Mouse (Mus musculus) embryonic facial prominence, embryonic 14.5 days (tissue): ENCODE results near the gene Rdh16. TPM values are rescaled to one million over a fixed set of nuclear protein-coding genes. Genes with fewer than 3 reads are reported as not detected.

ENCODE experiments used
- polyA plus RNA-seq: library from polyadenylated mRNA; unstranded; fragments of >200 nt; fragmentation: Nextera tagmentation; extraction: Ambion mirVana; gene quantifications from 2 replicates; pipeline ENCODE4 v1.2.1, GENCODE M21; 2014

The Rdh16 gene
- polyA plus RNA-seq, 1 experiment from 2014 or later: not detected

Other genes starting within 250 kb of the Rdh16 start
- gene Lrp1, start 180.0 kb upstream of the Rdh16 start, polyA plus RNA-seq: 137 and 145 TPM in 2 replicates
- 22.9 and 23.1 TPM in 2 replicates for gene Stat6, start 158.2 kb upstream of the Rdh16 start, polyA plus RNA-seq
- gene Nemp1, start 134.3 kb upstream of the Rdh16 start, polyA plus RNA-seq: 10.5 and 11.2 TPM in 2 replicates
- gene Nab2, start 132.6 kb upstream of the Rdh16 start, polyA plus RNA-seq: 15.2 and 16.1 TPM in 2 replicates
- gene Myo1a, start 96.0 kb upstream of the Rdh16 start, polyA plus RNA-seq: 0.75 and 1.2 TPM in 2 replicates
- gene Tac2, start 76.7 kb upstream of the Rdh16 start, polyA plus RNA-seq: 0.54 TPM in 1 of 2 replicates, not detected in the other
- gene Zbtb39, start 61.6 kb upstream of the Rdh16 start, polyA plus RNA-seq: 3.1 and 3.7 TPM in 2 replicates
- gene Gpr182, start 49.4 kb upstream of the Rdh16 start, polyA plus RNA-seq: 0.63 and 0.67 TPM in 2 replicates
- gene Rdh1, start 41.4 kb upstream of the Rdh16 start, polyA plus RNA-seq: 0.10 and 0.11 TPM in 2 replicates
- gene Rdh16f1, start 41.4 kb upstream of the Rdh16 start, polyA plus RNA-seq: 0.29 TPM in 1 of 2 replicates, not detected in the other
- gene Rdh9, start 24.8 kb upstream of the Rdh16 start, polyA plus RNA-seq: 0.38 TPM in 1 of 2 replicates, not detected in the other
- not detected in 2 replicates for gene Rdh19, start 48.8 kb downstream of the Rdh16 start, polyA plus RNA-seq
- gene Rdh16f2, start 65.3 kb downstream of the Rdh16 start, polyA plus RNA-seq: not detected in 2 replicates
- gene Rdh7, start 87.7 kb downstream of the Rdh16 start, polyA plus RNA-seq: not detected in 2 replicates
- 0.77 and 1.1 TPM in 2 replicates for gene Sdr9c7, start 97.4 kb downstream of the Rdh16 start, polyA plus RNA-seq
- 0.75 TPM in 1 of 2 replicates, not detected in the other for gene Hsd17b6, start 206.5 kb downstream of the Rdh16 start, polyA plus RNA-seq
- 61.6 and 69.4 TPM in 2 replicates for gene Prim1, start 214.0 kb downstream of the Rdh16 start, polyA plus RNA-seq
- 847 and 859 TPM in 2 replicates for gene Naca, start 234.4 kb downstream of the Rdh16 start, polyA plus RNA-seq